Mouse (Mus musculus) limb, embryonic 12.5 days (tissue): ENCODE data around the gene Cpsf2. TPM values are rescaled to one million over a fixed set of nuclear protein-coding genes. Genes with fewer than 3 reads are reported as not detected.

Experiments used
- polyA plus RNA-seq: library from polyadenylated mRNA; unstranded; fragments of >200 nt; fragmentation: Nextera tagmentation; extraction: Ambion mirVana; gene quantifications from 2 replicates; pipeline ENCODE4 v1.2.1, GENCODE M21; 2016

Cpsf2 gene
- polyA plus RNA-seq, 1 experiment from 2014 or later, result 32.3 TPM

Other genes with a start within 250 kb of the Cpsf2 start
- gene Fbln5, start 156.9 kb upstream of the Cpsf2 start, polyA plus RNA-seq, result 30.8 and 32.3 TPM in 2 replicates
- gene Trip11, start 62.7 kb upstream of the Cpsf2 start, polyA plus RNA-seq, result 27.1 and 27.4 TPM in 2 replicates
- 10.8 and 11.6 TPM in 2 replicates for gene Atxn3, start 17.7 kb upstream of the Cpsf2 start, polyA plus RNA-seq
- gene Slc24a4, start 152.7 kb downstream of the Cpsf2 start, polyA plus RNA-seq, result 0.19 and 0.22 TPM in 2 replicates